ENCODE assay signal across 12 mouse cellular contexts in the genomic region with DNA sequence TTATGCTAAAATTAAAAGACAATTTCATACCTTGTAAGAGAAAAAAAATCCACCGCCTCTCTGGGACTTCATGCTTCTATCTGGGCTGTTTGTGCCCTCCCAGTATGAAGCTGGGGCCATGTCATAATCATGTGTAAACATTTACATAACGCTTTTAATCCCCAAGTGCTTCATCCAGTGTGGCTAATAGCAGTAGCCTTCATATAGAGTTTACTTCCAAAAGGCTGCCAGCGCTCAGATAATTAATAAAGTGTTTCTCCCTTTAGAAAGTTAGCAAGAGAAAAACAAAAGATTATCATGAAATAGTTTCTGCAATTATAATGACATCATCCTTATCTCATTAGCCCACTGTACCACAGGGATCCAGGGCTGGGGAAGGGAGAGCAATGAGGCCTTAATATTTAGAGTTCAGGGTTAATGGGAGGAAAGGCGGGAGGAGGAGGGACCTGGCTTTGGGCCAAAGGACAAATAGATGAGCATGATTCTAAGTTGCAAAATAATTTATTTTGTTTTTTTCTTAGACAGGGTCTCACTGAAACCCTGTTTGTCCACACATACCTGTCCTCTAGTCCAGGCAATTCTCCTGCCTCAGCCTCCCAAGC.
DNase-seq lines count a peak whose midpoint lies in the region; ATAC-seq lines count a peak whose summit lies in the region.
"Had no signal": no experiment of that assay in that cellular context is flagged by ENCODE, and none has a peak within 500 bp of the region (broad histone marks: within the 10 kb centered on the region; RNA-seq: fewer than 3 reads in every experiment).

No protein-coding gene starts in this region.

- H3K4me3 ChIP-seq in intestine, embryonic 14.5 days (ENCODE audit: low read depth, low read length): no peak overlapping the region
- H3K4me3 ChIP-seq in intestine, embryonic 16.5 days (ENCODE audit: low read length): no peak overlapping the region
- H3K4me3 ChIP-seq: kidney, embryonic 15.5 days; limb, embryonic 12.5 days; midbrain, embryonic 12.5 days had no signal

- 45% methylated on average over 4 of the region's 4 CpGs for WGBS in intestine, embryonic 14.5 days
- 44% methylated on average over 4 of the region's 4 CpGs for WGBS in intestine, embryonic 16.5 days

- no peaks in the 10 kb centered on the region for H3K9me3 ChIP-seq in intestine, embryonic 14.5 days (ENCODE audit: control insufficient read depth, low read length)
- H3K9me3 ChIP-seq in intestine, embryonic 16.5 days (ENCODE audit: control insufficient read depth, low read length): no peaks in the 10 kb centered on the region
- H3K9me3 ChIP-seq: kidney, embryonic 15.5 days; limb, embryonic 12.5 days; midbrain, embryonic 12.5 days had no signal

- no peak overlapping the region for H3K9ac ChIP-seq in intestine, embryonic 14.5 days (ENCODE audit: low read length)
- H3K9ac ChIP-seq in intestine, embryonic 16.5 days (ENCODE audit: low read depth, low read length): no peak overlapping the region
- H3K9ac ChIP-seq: kidney, embryonic 15.5 days; limb, embryonic 12.5 days; midbrain, embryonic 12.5 days had no signal

- no peaks in the 10 kb centered on the region for H3K27me3 ChIP-seq in intestine, embryonic 14.5 days (replicated peaks; ENCODE audit: control insufficient read depth, insufficient read depth, low read length)
- no peaks in the 10 kb centered on the region for H3K27me3 ChIP-seq in intestine, embryonic 16.5 days (replicated peaks; ENCODE audit: control insufficient read depth, insufficient read depth, low read length)
- H3K27me3 ChIP-seq: kidney, embryonic 15.5 days; limb, embryonic 12.5 days; midbrain, embryonic 12.5 days had no signal

- DNase-seq in cerebellum, postnatal 10 days: peak; percentile 40 to 56
- no peak for DNase-seq in cerebellum, adult 11-12 months
- DNase-seq in intestine, embryonic 14.5 days (ENCODE audit: low spot score): no peak
- DNase-seq in adrenal gland, postnatal 36 days: peak; percentile 31 to 64
- peak; percentile 35 for DNase-seq in retina, embryonic 14.5 days (ENCODE audit: low spot score)
- no peak for DNase-seq in spleen, postnatal 10 days (ENCODE audit: low spot score in 2 of 2)
- DNase-seq in urinary bladder, postnatal 10 days (ENCODE audit: low spot score): no peak
- DNase-seq: cerebellum, postnatal 25 days had no signal

- H3K4me2 ChIP-seq in intestine, embryonic 14.5 days (ENCODE audit: low read length): peak overlapping the region; percentile 22
- H3K4me2 ChIP-seq in intestine, embryonic 16.5 days (ENCODE audit: low read depth, low read length): no peak overlapping the region
- H3K4me2 ChIP-seq: kidney, embryonic 15.5 days; limb, embryonic 12.5 days; midbrain, embryonic 12.5 days had no signal

- no peak for ATAC-seq in intestine, embryonic 14.5 days (replicated peaks; ENCODE audit: low FRiP score, low TSS enrichment, low read depth)
- no peak for ATAC-seq in intestine, embryonic 16.5 days

- peak overlapping the region; percentile 57; the same call in 1 of the 2 replicates for H3K27ac ChIP-seq in intestine, embryonic 14.5 days (ENCODE audit: low read depth)
- H3K27ac ChIP-seq in intestine, embryonic 16.5 days (ENCODE audit: low read length): no peak overlapping the region
- H3K27ac ChIP-seq: kidney, embryonic 15.5 days; limb, embryonic 12.5 days; midbrain, embryonic 12.5 days had no signal

- H3K36me3 ChIP-seq in intestine, embryonic 14.5 days (ENCODE audit: control insufficient read depth, insufficient read depth, low read length): no peaks in the 10 kb centered on the region
- no peaks in the 10 kb centered on the region for H3K36me3 ChIP-seq in intestine, embryonic 16.5 days (ENCODE audit: control insufficient read depth, insufficient read depth, low read length)
- H3K36me3 ChIP-seq: kidney, embryonic 15.5 days; limb, embryonic 12.5 days; midbrain, embryonic 12.5 days had no signal

- H3K4me1 ChIP-seq in intestine, embryonic 14.5 days (replicated peaks; ENCODE audit: control insufficient read depth, insufficient read depth, low read length): peaks cover 38% of the 10 kb centered on the region
- H3K4me1 ChIP-seq in intestine, embryonic 16.5 days (ENCODE audit: control insufficient read depth, insufficient read depth, low read length): peaks cover 8% of the 10 kb centered on the region; the same call in 1 of the 2 replicates

Comparison
In these comparisons a context has a peak if more than half of its experiments do, and no peak if none do; other contexts are left out.
1. DNase-seq: peak in cerebellum, postnatal 10 days (2 of 2), adrenal gland, postnatal 36 days (2 of 2) and retina, embryonic 14.5 days (single experiment); none in cerebellum, adult 11-12 months (single experiment), intestine, embryonic 14.5 days (single experiment), spleen, postnatal 10 days (0 of 2) and urinary bladder, postnatal 10 days (single experiment).